Mouse (Mus musculus) T-helper 17 cell (primary cell): ENCODE data around the gene H2al1c.
"Not testable (repeated sequence)": the region's sequence is repeated elsewhere in the genome, so short reads cannot be mapped to it uniquely, and the experiment has no call there.

Source experiments
- in situ Hi-C, 2 experiments: fragments of 300-600 bp; cut with MboI, MseI; formaldehyde crosslinking; loops; 1 replicate in 1 of 2; 2 replicates in 1 of 2; pipeline ENCODE4 v1.15.1; 2025; ENCODE audit warnings: high pct_unique_total_duplicates in 2 of 2

Gene H2al1c

DNA sequence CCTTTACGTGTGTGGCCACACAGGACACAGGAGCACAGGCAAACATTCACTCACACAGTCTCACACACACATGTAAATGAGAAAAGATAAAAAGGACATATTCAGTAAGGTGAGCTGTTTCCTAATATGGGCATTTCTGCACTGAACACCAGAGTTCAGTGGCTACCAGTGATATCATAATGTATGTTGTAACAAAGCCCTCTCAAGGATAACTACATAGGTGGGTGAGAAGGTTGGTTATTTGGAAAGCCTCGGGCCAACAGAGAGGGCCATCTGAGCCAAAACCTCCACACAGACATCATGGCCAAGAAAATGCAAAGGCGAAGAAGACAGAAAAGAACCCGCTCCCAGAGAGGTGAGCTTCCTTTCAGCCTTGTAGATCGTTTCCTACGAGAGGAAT lies at the start of gene H2al1c:
H2al1c (plus strand) TSS at position 301 of the 400 bp plus-strand sequence.
- in situ Hi-C loops: loop anchor here (25.0 kb wide), 3 partner anchors 218 to 732 kb away; no protein-coding TSS in a partner anchor

DNA sequence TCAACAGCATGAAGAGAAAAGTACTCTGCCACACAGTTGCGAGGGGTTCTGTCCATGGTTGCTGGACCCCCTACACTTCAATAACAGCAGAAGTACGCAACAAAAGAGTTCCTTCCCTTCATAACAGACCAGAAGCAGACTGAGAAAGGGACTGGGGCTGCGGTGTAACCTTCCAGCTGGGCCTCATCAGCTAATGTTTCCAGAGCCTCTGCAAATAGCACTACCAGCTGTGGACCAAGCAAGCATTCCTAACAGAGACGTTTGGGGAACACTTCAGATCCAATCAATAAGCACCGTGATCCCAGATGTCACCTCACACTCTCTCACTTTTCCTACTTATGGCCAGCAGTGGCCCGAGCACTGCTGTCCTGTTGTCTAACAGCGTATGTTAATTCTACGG lies 40.5 kb upstream of the H2al1c start:
- in situ Hi-C loops: loop anchor here in 1 of 2 experiments (10.0 kb wide), 1 partner anchor 1820 kb away; no protein-coding TSS in a partner anchor

- in situ Hi-C loops: loop anchor here in 1 of 2 experiments (10.0 kb wide), 1 partner anchor 1823 kb away; no protein-coding TSS in a partner anchor
Measured at GRCm38 (mm10) chrX:11267791-11268190, 37.7 kb upstream of the H2al1c start.

GRCm38 (mm10) chrX:11269074-11269473 lies 36.4 kb upstream of the H2al1c start:
- in situ Hi-C loops: loop anchor here in 1 of 2 experiments (10.0 kb wide), 1 partner anchor 1824 kb away; no protein-coding TSS in a partner anchor

GRCm38 (mm10) chrX:11273190-11273589 lies 32.3 kb upstream of the H2al1c start:
- in situ Hi-C loops: no loop called here

GRCm38 (mm10) chrX:11277083-11277482 lies 28.4 kb upstream of the H2al1c start:
- in situ Hi-C loops: no loop called here

DNA sequence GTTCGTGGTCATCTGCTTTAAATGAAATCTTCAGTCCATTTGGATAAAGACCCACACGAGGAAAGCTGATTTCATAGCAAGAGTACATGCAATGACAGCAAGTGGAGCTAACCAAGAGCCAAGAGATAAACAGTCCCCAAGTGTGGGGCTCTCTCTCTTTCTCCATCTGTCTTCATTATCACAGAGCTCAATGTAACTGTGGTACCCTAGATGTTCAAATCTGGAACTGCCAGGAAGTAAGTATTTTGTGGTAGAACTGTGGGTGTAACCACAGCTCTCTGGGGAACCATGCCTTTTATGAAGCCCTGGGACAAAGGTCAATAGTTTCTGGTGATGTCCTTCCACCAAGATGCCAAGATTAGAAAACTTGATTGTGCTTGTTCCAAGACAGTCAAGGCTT lies 24.7 kb upstream of the H2al1c start:
- in situ Hi-C loops: no loop called here

- in situ Hi-C loops: no loop called here
Measured at GRCm38 (mm10) chrX:11288306-11288882, 17.1 kb upstream of the H2al1c start.

- in situ Hi-C loops: no loop called here
Measured at GRCm38 (mm10) chrX:11289244-11289643, 16.2 kb upstream of the H2al1c start.

- in situ Hi-C loops: not testable (repeated sequence)
Measured at GRCm38 (mm10) chrX:11298957-11299356, 6.5 kb upstream of the H2al1c start, which contains the start of gene H2al1a. H2al1a (plus strand) TSS chrX:11299257.

GRCm38 (mm10) chrX:11302132-11302531 lies 3.3 kb upstream of the H2al1c start, which contains the start of gene H2al1b:
H2al1b (plus strand) TSS chrX:11302432.
- in situ Hi-C loops: loop anchor here (25.0 kb wide), 3 partner anchors 215 to 735 kb away; no protein-coding TSS in a partner anchor

DNA sequence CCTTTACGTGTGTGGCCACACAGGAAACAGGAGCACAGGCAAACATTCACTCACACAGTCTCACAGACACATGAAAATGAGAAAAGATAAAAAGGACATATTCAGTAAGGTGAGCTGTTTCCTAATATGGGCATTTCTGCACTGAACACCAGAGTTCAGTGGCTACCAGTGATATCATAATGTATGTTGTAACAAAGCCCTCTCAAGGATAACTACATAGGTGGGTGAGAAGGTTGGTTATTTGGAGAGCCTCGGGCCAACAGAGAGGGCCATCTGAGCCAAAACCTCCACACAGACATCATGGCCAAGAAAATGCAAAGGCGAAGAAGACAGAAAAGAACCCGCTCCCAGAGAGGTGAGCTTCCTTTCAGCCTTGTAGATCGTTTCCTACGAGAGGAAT lies 3.1 kb downstream of the H2al1c start, which contains the start of gene H2al1d:
H2al1d (plus strand) TSS at position 301 of the 400 bp plus-strand sequence.
- in situ Hi-C loops: loop anchor here (25.0 kb wide), 3 partner anchors 221 to 729 kb away; no protein-coding TSS in a partner anchor

DNA sequence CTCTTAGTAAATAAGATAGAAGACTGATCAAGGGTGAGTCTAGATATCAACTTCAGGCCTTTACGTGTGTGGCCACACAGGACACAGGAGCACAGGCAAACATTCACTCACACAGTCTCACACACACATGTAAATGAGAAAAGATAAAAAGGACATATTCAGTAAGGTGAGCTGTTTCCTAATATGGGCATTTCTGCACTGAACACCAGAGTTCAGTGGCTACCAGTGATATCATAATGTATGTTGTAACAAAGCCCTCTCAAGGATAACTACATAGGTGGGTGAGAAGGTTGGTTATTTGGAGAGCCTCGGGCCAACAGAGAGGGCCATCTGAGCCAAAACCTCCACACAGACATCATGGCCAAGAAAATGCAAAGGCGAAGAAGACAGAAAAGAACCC lies 6.2 kb downstream of the H2al1c start, which contains the start of gene H2al1e:
H2al1e (plus strand) TSS at position 301 of the 400 bp plus-strand sequence.
- in situ Hi-C loops: loop anchor here (25.0 kb wide), 3 partner anchors 224 to 726 kb away; no protein-coding TSS in a partner anchor

- in situ Hi-C loops: loop anchor here (25.0 kb wide), 3 partner anchors 222 to 722 kb away; no protein-coding TSS in a partner anchor
Measured at GRCm38 (mm10) chrX:11314858-11315257, 9.4 kb downstream of the H2al1c start, which contains the start of gene H2al1f. H2al1f (plus strand) TSS chrX:11315158.

- in situ Hi-C loops: loop anchor here (25.0 kb wide), 3 partner anchors 219 to 719 kb away; no protein-coding TSS in a partner anchor
Measured at GRCm38 (mm10) chrX:11317956-11318355, 12.5 kb downstream of the H2al1c start, which contains the start of gene H2al1g. H2al1g (plus strand) TSS chrX:11318256.

DNA sequence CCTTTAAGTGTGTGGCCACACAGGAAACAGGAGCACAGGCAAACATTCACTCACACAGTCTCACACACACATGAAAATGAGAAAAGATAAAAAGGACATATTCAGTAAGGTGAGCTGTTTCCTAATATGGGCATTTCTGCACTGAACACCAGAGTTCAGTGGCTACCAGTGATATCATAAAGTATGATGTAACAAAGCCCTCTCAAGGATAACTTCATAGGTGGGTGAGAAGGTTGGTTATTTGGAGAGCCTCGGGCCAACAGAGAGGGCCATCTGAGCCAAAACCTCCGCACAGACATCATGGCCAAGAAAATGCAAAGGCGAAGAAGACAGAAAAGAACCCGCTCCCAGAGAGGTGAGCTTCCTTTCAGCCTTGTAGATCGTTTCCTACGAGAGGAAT lies 15.7 kb downstream of the H2al1c start, which contains the start of gene H2al1h:
H2al1h (plus strand) TSS at position 301 of the 400 bp plus-strand sequence.
- in situ Hi-C loops: loop anchor here (25.0 kb wide), 3 partner anchors 216 to 716 kb away; no protein-coding TSS in a partner anchor

DNA sequence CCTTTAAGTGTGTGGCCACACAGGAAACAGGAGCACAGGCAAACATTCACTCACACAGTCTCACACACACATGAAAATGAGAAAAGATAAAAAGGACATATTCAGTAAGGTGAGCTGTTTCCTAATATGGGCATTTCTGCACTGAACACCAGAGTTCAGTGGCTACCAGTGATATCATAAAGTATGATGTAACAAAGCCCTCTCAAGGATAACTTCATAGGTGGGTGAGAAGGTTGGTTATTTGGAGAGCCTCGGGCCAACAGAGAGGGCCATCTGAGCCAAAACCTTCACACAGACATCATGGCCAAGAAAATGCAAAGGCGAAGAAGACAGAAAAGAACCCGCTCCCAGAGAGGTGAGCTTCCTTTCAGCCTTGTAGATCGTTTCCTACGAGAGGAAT lies 18.9 kb downstream of the H2al1c start, which contains the start of gene H2al1i:
H2al1i (plus strand) TSS at position 301 of the 400 bp plus-strand sequence.
- in situ Hi-C loops: loop anchor here (25.0 kb wide), 3 partner anchors 213 to 713 kb away; no protein-coding TSS in a partner anchor

DNA sequence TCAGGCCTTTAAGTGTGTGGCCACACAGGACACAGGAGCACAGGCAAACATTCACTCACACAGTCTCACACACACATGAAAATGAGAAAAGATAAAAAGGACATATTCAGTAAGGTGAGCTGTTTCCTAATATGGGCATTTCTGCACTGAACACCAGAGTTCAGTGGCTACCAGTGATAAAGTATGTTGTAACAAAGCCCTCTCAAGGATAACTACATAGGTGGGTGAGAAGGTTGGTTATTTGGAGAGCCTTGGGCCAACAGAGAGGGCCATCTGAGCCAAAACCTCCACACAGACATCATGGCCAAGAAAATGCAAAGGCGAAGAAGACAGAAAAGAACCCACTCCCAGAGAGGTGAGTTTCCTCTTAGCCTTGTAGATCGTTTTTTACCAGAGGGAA lies 22.1 kb downstream of the H2al1c start, which contains the start of gene H2al1j:
H2al1j (plus strand) TSS at position 301 of the 400 bp plus-strand sequence.
- in situ Hi-C loops: not testable (repeated sequence)

- in situ Hi-C loops: no loop called here
Measured at GRCm38 (mm10) chrX:11345762-11346161, 40.3 kb downstream of the H2al1c start.

GRCm38 (mm10) chrX:11346756-11347155 lies 41.3 kb downstream of the H2al1c start:
- in situ Hi-C loops: no loop called here
